Mouse (Mus musculus) intestine, postnatal 0 days (tissue): ENCODE data around the gene Rnase12. TPM values are rescaled to one million over a fixed set of nuclear protein-coding genes. Genes with fewer than 3 reads are reported as not detected.

Experiments used
- ATAC-seq: fragments of 200-750 bp; cut with Nextera tagmentation; 2 replicates; pipeline ENCODE4 v1.8.0; 2017; ENCODE audit warnings: mild to moderate bottlenecking, moderate TSS enrichment, moderate library complexity
- H3K27ac ChIP-seq: fragments of 300-500 bp; sonication (generic); 2 replicates; pipeline ENCODE4 v1.5.1; 2014; ENCODE audit warnings: mild to moderate bottlenecking, low read depth, low read length, moderate library complexity
- H3K27me3 ChIP-seq: fragments of 300-500 bp; sonication (generic); replicated peaks from 2 replicates; pipeline ENCODE4 v1.6.1; 2014; ENCODE audit warnings: low read length, mixed read lengths; ENCODE audit not compliant: control insufficient read depth, insufficient read depth
- H3K36me3 ChIP-seq: fragments of 300-500 bp; sonication (generic); 2 replicates; pipeline ENCODE4 v1.6.1; 2014; ENCODE audit warnings: mild to moderate bottlenecking, moderate library complexity; ENCODE audit not compliant: control insufficient read depth, insufficient read depth
- H3K4me1 ChIP-seq: fragments of 300-500 bp; sonication (generic); replicated peaks from 2 replicates; pipeline ENCODE4 v1.6.1; 2014; ENCODE audit warnings: antibody characterized with exemption, low read length, mixed read lengths; ENCODE audit not compliant: control insufficient read depth, insufficient read depth
- H3K4me2 ChIP-seq: fragments of 300-500 bp; sonication (generic); replicated peaks from 2 replicates; pipeline ENCODE4 v1.6.1; 2014; ENCODE audit warnings: low read depth, mild to moderate bottlenecking, moderate library complexity
- H3K4me3 ChIP-seq: fragments of 300-500 bp; sonication (generic); 2 replicates; pipeline ENCODE4 v1.5.1; 2014; ENCODE audit warnings: low read depth, low read length
- H3K9ac ChIP-seq: fragments of 300-500 bp; sonication (generic); 2 replicates; pipeline ENCODE4 v1.6.1; 2014; ENCODE audit warnings: mild to moderate bottlenecking, low read depth, low read length
- H3K9me3 ChIP-seq: fragments of 300-500 bp; sonication (generic); 2 replicates; pipeline ENCODE4 v1.6.1; 2016; ENCODE audit warnings: mixed run types; ENCODE audit not compliant: control insufficient read depth
- CTCF ChIP-seq: sonication (generic); IDR thresholded peaks from 2 replicates; pipeline ENCODE4 v1.5.1; 2016; ENCODE audit warnings: low read depth, mild to moderate bottlenecking, control low read depth, antibody characterized with exemption, moderate library complexity
- WGBS: fragments of 180-500 bp; shearing (Covaris S2); extraction: QIAGEN DNeasy Blood & Tissue Kit; methylation state at CpG from one replicate; pipeline ENCODE4 v1.1.7; 2014; 5-methylcytosine and 5-hydroxymethylcytosine counted together
- polyA plus RNA-seq: library from polyadenylated mRNA; unstranded; fragments of >200 nt; fragmentation: Nextera tagmentation; extraction: Ambion mirVana; gene quantifications from 2 replicates; pipeline ENCODE4 v1.2.1, GENCODE M21; 2015

The Rnase12 gene
- polyA plus RNA-seq, 1 experiment from 2014 or later, result 0.90 TPM

DNA sequence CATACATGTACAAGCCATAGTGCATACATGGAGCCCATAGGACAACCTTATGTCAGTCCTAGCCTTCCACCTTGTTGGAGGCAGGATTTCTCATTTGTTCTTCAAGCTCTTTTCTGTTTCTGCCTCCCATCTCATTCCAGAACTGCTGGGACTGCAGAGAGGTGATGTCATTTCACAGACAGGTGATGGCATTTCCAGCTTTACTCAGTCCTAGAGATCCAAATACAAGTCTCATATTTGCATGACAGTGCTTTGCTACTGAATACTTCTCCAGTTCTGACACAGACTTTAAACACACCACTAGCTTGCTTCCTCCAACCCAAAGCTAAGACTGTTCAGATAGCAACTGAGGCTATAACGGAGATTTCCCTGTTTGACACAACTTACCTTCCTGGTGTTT is 21.7 kb upstream of the Rnase12 start:
- no peak overlapping the region for H3K4me3 ChIP-seq
- no peak for ATAC-seq
- TF ChIP-seq CTCF, result no peak
- H3K27me3 ChIP-seq, result no peaks in the 10 kb centered on the region
- H3K27ac ChIP-seq, result no peak overlapping the region
- no peaks in the 10 kb centered on the region for H3K36me3 ChIP-seq
- no peaks in the 10 kb centered on the region for H3K9me3 ChIP-seq
- peaks cover 2% of the 10 kb centered on the region; the same call in 1 of the 2 replicates for H3K4me1 ChIP-seq
- H3K4me2 ChIP-seq, result no peak overlapping the region
- WGBS, result 88% methylated on average over 1 of the region's 1 CpGs
- no peak overlapping the region for H3K9ac ChIP-seq

DNA sequence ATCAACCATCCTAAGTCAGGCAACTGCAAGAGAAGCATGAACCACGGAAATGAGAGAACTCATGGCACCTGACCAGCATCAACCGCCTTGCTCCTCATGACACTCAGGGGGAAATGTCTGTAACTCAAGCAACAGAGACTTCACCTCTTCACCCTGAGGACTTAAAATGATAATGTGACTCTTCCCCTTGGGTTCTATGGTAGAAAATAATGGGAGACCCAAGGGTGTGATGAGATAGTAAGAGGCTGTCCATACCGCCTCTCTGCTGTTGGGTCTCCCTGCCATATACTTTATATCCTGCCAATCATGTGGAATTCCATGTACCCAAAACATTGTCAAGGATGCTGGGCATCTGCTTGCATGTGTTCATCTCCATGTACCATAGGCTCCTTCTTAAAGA is 16.9 kb upstream of the Rnase12 start, which contains the start of gene Olfr750:
Gene Olfr750, minus strand, starts transcription at position 101 of the 400 bp plus-strand sequence.
- Histone ChIP-seq H3K4me1 (no peaks in the 10 kb centered on the region), H3K4me3 (no peak within 1 kb of the TSS), H3K4me2 (no peak within 1 kb of the TSS), H3K9ac (no peak within 1 kb of the TSS), H3K27ac (no peak within 1 kb of the TSS), H3K27me3 (no peaks in the 10 kb centered on the region), H3K36me3 (no peaks in the 10 kb centered on the region), H3K9me3 (no peaks in the 10 kb centered on the region)
- whole genome bisulfite sequencing, result 90% methylated on average over 3 of the region's 3 CpGs
- TF ChIP-seq CTCF, result no peak
- ATAC-seq, result no peak

DNA sequence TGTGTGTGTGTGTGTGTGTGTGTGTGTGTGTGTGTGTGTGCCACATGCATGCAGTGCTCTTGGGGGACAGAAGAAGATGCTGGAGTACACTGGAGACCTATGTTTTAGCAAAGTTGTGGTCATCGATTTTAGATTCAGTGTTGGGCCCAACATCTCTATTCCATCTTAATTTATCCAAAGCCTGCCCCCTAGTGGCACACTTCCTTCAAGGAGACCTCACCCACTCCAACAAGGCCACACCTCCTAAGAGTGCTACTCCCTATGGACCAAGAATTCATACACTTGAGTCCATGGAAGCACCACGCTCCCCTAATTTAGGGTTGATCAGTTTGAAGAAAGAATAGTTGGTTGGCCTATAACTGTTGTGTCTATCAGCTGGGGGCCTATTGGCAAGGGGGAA is 12.2 kb upstream of the Rnase12 start:
- ATAC-seq, result no peak
- TF ChIP-seq CTCF, result peak; percentile 59
- 96% methylated on average over 2 of the region's 2 CpGs for WGBS

DNA sequence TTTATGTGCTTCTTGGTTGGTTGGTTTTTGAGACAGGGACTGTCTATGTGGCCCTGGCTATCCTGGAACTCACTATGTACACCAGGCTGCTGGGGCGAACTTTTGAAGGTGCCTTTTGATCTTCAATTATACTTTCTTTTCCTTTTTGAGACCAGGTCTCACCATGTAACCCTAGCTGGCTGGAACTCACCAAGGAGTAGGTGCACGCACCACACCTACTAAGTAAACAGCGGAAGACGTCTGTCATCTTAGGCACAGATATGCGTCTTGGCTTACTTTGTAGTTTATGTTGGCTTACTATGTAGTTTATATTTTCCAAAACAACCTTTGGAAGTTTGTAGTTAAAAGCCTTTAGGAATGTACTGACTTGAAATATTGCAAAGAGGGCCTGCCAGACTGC is 11.5 kb upstream of the Rnase12 start:
- no peak for ATAC-seq
- Histone ChIP-seq H3K27ac (no peak overlapping the region), H3K4me3 (no peak overlapping the region), H3K9ac (no peak overlapping the region), H3K4me1 (no peaks in the 10 kb centered on the region), H3K4me2 (no peak overlapping the region), H3K36me3 (no peaks in the 10 kb centered on the region), H3K27me3 (no peaks in the 10 kb centered on the region), H3K9me3 (no peaks in the 10 kb centered on the region)
- WGBS, result 43% methylated on average over 5 of the region's 5 CpGs
- no peak for TF ChIP-seq CTCF

More for the DNA sequence above, 12.2 kb upstream of the Rnase12 start:
- Histone ChIP-seq H3K36me3 (no peaks in the 10 kb centered on the region), H3K9ac (no peak overlapping the region), H3K27ac (no peak overlapping the region), H3K4me2 (no peak overlapping the region), H3K27me3 (no peaks in the 10 kb centered on the region), H3K4me1 (no peaks in the 10 kb centered on the region), H3K4me3 (no peak overlapping the region), H3K9me3 (no peaks in the 10 kb centered on the region)

GRCm38 (mm10) chr14:51060761-51061160 is 3.3 kb upstream of the Rnase12 start:
- H3K4me3 ChIP-seq, result no peak overlapping the region
- 93% methylated on average over 5 of the region's 5 CpGs for WGBS
- H3K36me3 ChIP-seq, result no peaks in the 10 kb centered on the region
- no peaks in the 10 kb centered on the region for H3K9me3 ChIP-seq
- no peak overlapping the region for H3K27ac ChIP-seq
- no peaks in the 10 kb centered on the region for H3K4me1 ChIP-seq
- H3K9ac ChIP-seq, result no peak overlapping the region
- ATAC-seq, result no peak
- H3K4me2 ChIP-seq, result no peak overlapping the region
- TF ChIP-seq CTCF, result no peak
- no peaks in the 10 kb centered on the region for H3K27me3 ChIP-seq

DNA sequence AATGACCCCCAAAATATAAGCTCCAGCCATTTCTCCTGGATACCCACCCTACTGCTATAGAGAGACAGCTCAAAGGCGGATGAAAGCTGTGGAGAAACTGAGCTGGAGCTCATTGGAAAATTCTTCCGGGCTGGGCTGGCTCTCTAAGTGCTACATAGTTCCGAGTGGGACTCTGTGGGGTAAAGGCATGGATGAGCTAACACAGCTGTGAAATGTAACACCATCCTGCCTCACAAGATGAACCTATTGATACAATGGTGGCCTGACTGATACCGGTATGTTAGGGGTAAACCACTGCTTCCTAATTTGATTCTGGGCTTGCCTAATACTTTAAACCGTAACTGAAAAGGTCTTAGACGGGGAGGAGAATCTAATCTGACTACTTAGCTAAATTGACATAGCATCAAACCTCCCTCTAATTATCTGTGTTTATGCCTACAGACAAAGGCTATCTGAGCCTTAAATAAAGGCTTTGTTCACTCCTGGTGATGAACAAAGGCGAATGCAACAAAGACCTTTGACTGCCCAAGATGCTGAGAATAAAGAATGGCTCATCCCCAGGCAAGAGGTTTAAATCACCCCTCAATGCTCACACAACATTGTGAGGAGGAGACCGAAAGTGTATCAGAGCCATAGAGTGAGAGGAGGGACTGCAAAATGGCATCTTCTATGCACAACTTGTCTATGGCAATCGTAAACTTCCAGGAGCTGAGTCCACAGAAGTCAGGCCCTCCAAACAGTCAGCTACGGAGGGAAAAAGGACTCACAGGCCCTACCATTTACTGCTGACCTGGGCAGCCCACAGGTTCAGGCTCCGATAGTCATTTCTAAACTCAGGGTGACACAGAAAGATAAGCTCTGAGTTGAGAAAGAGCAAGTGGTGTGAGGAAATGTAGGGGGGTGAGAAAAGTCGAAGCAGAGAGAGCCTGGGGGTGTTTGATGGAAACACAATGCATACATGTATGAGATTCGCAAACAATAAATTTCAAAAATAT is 2.9 kb downstream of the Rnase12 start:
- Histone ChIP-seq H3K27me3 (no peaks in the 10 kb centered on the region), H3K9me3 (no peaks in the 10 kb centered on the region), H3K9ac (no peak overlapping the region), H3K4me3 (no peak overlapping the region), H3K4me2 (no peak overlapping the region), H3K4me1 (no peaks in the 10 kb centered on the region), H3K27ac (no peak overlapping the region), H3K36me3 (no peaks in the 10 kb centered on the region)
- no peak for ATAC-seq
- 73% methylated on average over 13 of the region's 13 CpGs for WGBS
- no peak for TF ChIP-seq CTCF
